Mouse (Mus musculus): Measurements from ENCODE around the gene Ppp4c. TPM values are rescaled to one million over a fixed set of nuclear protein-coding genes. Genes with fewer than 3 reads are reported as not detected.

Gene Ppp4c
- polyA plus RNA-seq, 1 experiment from 2014 or later, result 294 TPM

GRCm38 (mm10) chr7:126773351-126773750 is 18.9 kb downstream of the Ppp4c start:
- H3K9ac ChIP-seq (ENCODE audit: low read depth, low read length), result no peak overlapping the region
- H3K27ac ChIP-seq (ENCODE audit: low read depth, low read length), result no peak overlapping the region
- no peak overlapping the region for H3K4me2 ChIP-seq (replicated peaks; ENCODE audit: low read depth, low read length)
- H3K4me3 ChIP-seq (ENCODE audit: low read length), result no peak overlapping the region
- no peaks in the 10 kb centered on the region for H3K9me3 ChIP-seq (ENCODE audit: control insufficient read depth, low read length)
- peaks cover 9% of the 10 kb centered on the region for H3K4me1 ChIP-seq (ENCODE audit: control insufficient read depth, insufficient read depth, low read length)
- H3K27me3 ChIP-seq (ENCODE audit: control insufficient read depth, insufficient read depth, low read length), result no peaks in the 10 kb centered on the region
- H3K36me3 ChIP-seq (ENCODE audit: control insufficient read depth, insufficient read depth, low read length), result peaks cover 30% of the 10 kb centered on the region
- WGBS, result 56% methylated on average over 2 of the region's 2 CpGs
- ATAC-seq (ENCODE audit: low FRiP score, low TSS enrichment), result no peak

- 86% methylated on average over 11 of the region's 12 CpGs for WGBS
- ATAC-seq (ENCODE audit: low FRiP score, low TSS enrichment), result no peak
- Histone ChIP-seq H3K4me3 (ENCODE audit: low read length) (no peak overlapping the region), H3K9ac (ENCODE audit: low read depth, low read length) (no peak overlapping the region), H3K27me3 (ENCODE audit: control insufficient read depth, insufficient read depth, low read length) (no peaks in the 10 kb centered on the region), H3K4me2 (replicated peaks; ENCODE audit: low read depth, low read length) (no peak overlapping the region), H3K4me1 (ENCODE audit: control insufficient read depth, insufficient read depth, low read length) (no peaks in the 10 kb centered on the region), H3K9me3 (ENCODE audit: control insufficient read depth, low read length) (no peaks in the 10 kb centered on the region), H3K27ac (ENCODE audit: low read depth, low read length) (no peak overlapping the region), H3K36me3 (ENCODE audit: control insufficient read depth, insufficient read depth, low read length) (peaks cover 55% of the 10 kb centered on the region)
These were observed 21.5 kb downstream of the Ppp4c start for GRCm38 (mm10) chr7:126770784-126771183.

- WGBS, result 93% methylated on average over 8 of the region's 8 CpGs
- no peaks in the 10 kb centered on the region for H3K27me3 ChIP-seq (ENCODE audit: control insufficient read depth, insufficient read depth, low read length)
- no peak overlapping the region for H3K4me3 ChIP-seq (ENCODE audit: low read length)
- no peak overlapping the region for H3K4me2 ChIP-seq (replicated peaks; ENCODE audit: low read depth, low read length)
- H3K36me3 ChIP-seq (ENCODE audit: control insufficient read depth, insufficient read depth, low read length), result peaks cover 87% of the 10 kb centered on the region
- H3K4me1 ChIP-seq (ENCODE audit: control insufficient read depth, insufficient read depth, low read length), result no peaks in the 10 kb centered on the region
- H3K9me3 ChIP-seq (ENCODE audit: control insufficient read depth, low read length), result no peaks in the 10 kb centered on the region
- ATAC-seq (ENCODE audit: low FRiP score, low TSS enrichment), result no peak
- no peak overlapping the region for H3K9ac ChIP-seq (ENCODE audit: low read depth, low read length)
- H3K27ac ChIP-seq (ENCODE audit: low read depth, low read length), result no peak overlapping the region
These were observed 25.3 kb downstream of the Ppp4c start for GRCm38 (mm10) chr7:126767001-126767400.

- no peak within 1 kb of the TSS for H3K4me2 ChIP-seq (replicated peaks; ENCODE audit: low read depth, low read length)
- no peak within 1 kb of the TSS for H3K27ac ChIP-seq (ENCODE audit: low read depth, low read length)
- 91% methylated on average over 16 of the region's 16 CpGs for WGBS
- no peak for ATAC-seq (ENCODE audit: low FRiP score, low TSS enrichment)
- peaks cover 4% of the 10 kb centered on the region; the same call in 1 of the 2 replicates for H3K4me1 ChIP-seq (ENCODE audit: control insufficient read depth, insufficient read depth, low read length)
- H3K27me3 ChIP-seq (ENCODE audit: control insufficient read depth, insufficient read depth, low read length), result no peaks in the 10 kb centered on the region
- no peak within 1 kb of the TSS for H3K9ac ChIP-seq (ENCODE audit: low read depth, low read length)
- H3K36me3 ChIP-seq (ENCODE audit: control insufficient read depth, insufficient read depth, low read length), result peaks cover 90% of the 10 kb centered on the region
- no peaks in the 10 kb centered on the region for H3K9me3 ChIP-seq (ENCODE audit: control insufficient read depth, low read length)
- H3K4me3 ChIP-seq (ENCODE audit: low read length), result no peak within 1 kb of the TSS
These were observed 26.1 kb downstream of the Ppp4c start, which contains the start of gene Gdpd3 for GRCm38 (mm10) chr7:126766201-126766600. Gene Gdpd3, plus strand, starts transcription at chr7:126766334.

GRCm38 (mm10) chr7:126765540-126765939 is 26.8 kb downstream of the Ppp4c start:
- WGBS, result 86% methylated on average over 9 of the region's 9 CpGs
- Histone ChIP-seq H3K9me3 (ENCODE audit: control insufficient read depth, low read length) (no peaks in the 10 kb centered on the region), H3K27ac (ENCODE audit: low read depth, low read length) (no peak overlapping the region), H3K4me2 (replicated peaks; ENCODE audit: low read depth, low read length) (no peak overlapping the region), H3K9ac (ENCODE audit: low read depth, low read length) (no peak overlapping the region), H3K4me3 (ENCODE audit: low read length) (no peak overlapping the region), H3K4me1 (ENCODE audit: control insufficient read depth, insufficient read depth, low read length) (peaks cover 10% of the 10 kb centered on the region; the same call in 1 of the 2 replicates), H3K36me3 (ENCODE audit: control insufficient read depth, insufficient read depth, low read length) (peaks cover 88% of the 10 kb centered on the region), H3K27me3 (ENCODE audit: control insufficient read depth, insufficient read depth, low read length) (no peaks in the 10 kb centered on the region)
- ATAC-seq (ENCODE audit: low FRiP score, low TSS enrichment), result no peak

GRCm38 (mm10) chr7:126762471-126763008 is 29.8 kb downstream of the Ppp4c start:
- no peak overlapping the region for H3K4me2 ChIP-seq (replicated peaks; ENCODE audit: low read depth, low read length)
- 67% methylated on average over 17 of the region's 17 CpGs for WGBS

GRCm38 (mm10) chr7:126761529-126762067 is 30.7 kb downstream of the Ppp4c start:
- H3K9ac ChIP-seq (ENCODE audit: low read depth, low read length), result 0 out of 2 replicates have a peak overlapping the region, but pooled peaks have one; percentile 7
- H3K36me3 ChIP-seq (ENCODE audit: control insufficient read depth, insufficient read depth, low read length), result peaks cover 53% of the 10 kb centered on the region
- H3K9me3 ChIP-seq (ENCODE audit: control insufficient read depth, low read length), result no peaks in the 10 kb centered on the region
- peaks cover 16% of the 10 kb centered on the region; the same call in 1 of the 2 replicates for H3K4me1 ChIP-seq (ENCODE audit: control insufficient read depth, insufficient read depth, low read length)
- no peak overlapping the region for H3K27ac ChIP-seq (ENCODE audit: low read depth, low read length)
- no peak overlapping the region for H3K4me3 ChIP-seq (ENCODE audit: low read length)
- 70% methylated on average over 6 of the region's 6 CpGs for WGBS
- H3K27me3 ChIP-seq (ENCODE audit: control insufficient read depth, insufficient read depth, low read length), result no peaks in the 10 kb centered on the region
- no peak for ATAC-seq (ENCODE audit: low FRiP score, low TSS enrichment)
- no peak overlapping the region for H3K4me2 ChIP-seq (replicated peaks; ENCODE audit: low read depth, low read length)

More at GRCm38 (mm10) chr7:126762471-126763008, 29.8 kb downstream of the Ppp4c start:
- Histone ChIP-seq H3K9ac (ENCODE audit: low read depth, low read length) (no peak overlapping the region), H3K27ac (ENCODE audit: low read depth, low read length) (no peak overlapping the region), H3K4me1 (ENCODE audit: control insufficient read depth, insufficient read depth, low read length) (peaks cover 16% of the 10 kb centered on the region; the same call in 1 of the 2 replicates), H3K27me3 (ENCODE audit: control insufficient read depth, insufficient read depth, low read length) (no peaks in the 10 kb centered on the region), H3K9me3 (ENCODE audit: control insufficient read depth, low read length) (no peaks in the 10 kb centered on the region), H3K4me3 (ENCODE audit: low read length) (no peak overlapping the region), H3K36me3 (ENCODE audit: control insufficient read depth, insufficient read depth, low read length) (peaks cover 62% of the 10 kb centered on the region)
- no peak for ATAC-seq (ENCODE audit: low FRiP score, low TSS enrichment)

- 60% methylated on average over 4 of the region's 4 CpGs for WGBS
- Histone ChIP-seq H3K4me1 (ENCODE audit: control insufficient read depth, insufficient read depth, low read length) (peaks cover 16% of the 10 kb centered on the region; the same call in 1 of the 2 replicates), H3K4me2 (replicated peaks; ENCODE audit: low read depth, low read length) (peak overlapping the region; percentile 71), H3K4me3 (ENCODE audit: low read length) (peak overlapping the region; percentile 82; the same call in 1 of the 2 replicates), H3K27me3 (ENCODE audit: control insufficient read depth, insufficient read depth, low read length) (no peaks in the 10 kb centered on the region), H3K36me3 (ENCODE audit: control insufficient read depth, insufficient read depth, low read length) (peaks cover 46% of the 10 kb centered on the region), H3K9ac (ENCODE audit: low read depth, low read length) (peak overlapping the region; percentile 86; the same call in 1 of the 2 replicates), H3K9me3 (ENCODE audit: control insufficient read depth, low read length) (no peaks in the 10 kb centered on the region), H3K27ac (ENCODE audit: low read depth, low read length) (peak overlapping the region; percentile 95; the same call in 1 of the 2 replicates)
- no peak for ATAC-seq (ENCODE audit: low FRiP score, low TSS enrichment)
These were observed 31.3 kb downstream of the Ppp4c start for GRCm38 (mm10) chr7:126760956-126761355.

GRCm38 (mm10) chr7:126760391-126760802 is 31.9 kb downstream of the Ppp4c start:
- peak overlapping the region; percentile 71 for H3K4me2 ChIP-seq (replicated peaks; ENCODE audit: low read depth, low read length)
- H3K9ac ChIP-seq (ENCODE audit: low read depth, low read length), result peak overlapping the region; percentile 86
- peaks cover 41% of the 10 kb centered on the region for H3K36me3 ChIP-seq (ENCODE audit: control insufficient read depth, insufficient read depth, low read length)
- peaks cover 16% of the 10 kb centered on the region; the same call in 1 of the 2 replicates for H3K4me1 ChIP-seq (ENCODE audit: control insufficient read depth, insufficient read depth, low read length)
- no peaks in the 10 kb centered on the region for H3K27me3 ChIP-seq (ENCODE audit: control insufficient read depth, insufficient read depth, low read length)
- no peaks in the 10 kb centered on the region for H3K9me3 ChIP-seq (ENCODE audit: control insufficient read depth, low read length)
- peak overlapping the region; percentile 95 for H3K27ac ChIP-seq (ENCODE audit: low read depth, low read length)
- ATAC-seq (ENCODE audit: low FRiP score, low TSS enrichment), result peak; percentile 56
- H3K4me3 ChIP-seq (ENCODE audit: low read length), result peak overlapping the region; percentile 82
- WGBS, result 15% methylated on average over 3 of the region's 3 CpGs
